Mouse (Mus musculus) liver, embryonic 15.5 days (tissue): ENCODE measurements around the gene Asb5. TPM values are rescaled to one million over a fixed set of nuclear protein-coding genes. Genes with fewer than 3 reads are reported as not detected.
"Not testable (repeated sequence)": the region's sequence is repeated elsewhere in the genome, so short reads cannot be mapped to it uniquely, and the experiment has no call there.

Experiments used
- ATAC-seq: fragments of 200-750 bp; cut with Nextera tagmentation; 2 replicates; pipeline ENCODE4 v1.8.0; 2017; ENCODE audit warnings: moderate number of reproducible peaks, mild to moderate bottlenecking, moderate library complexity; ENCODE audit not compliant: insufficient read depth
- H3K27ac ChIP-seq: fragments of 300-500 bp; sonication (generic); replicated peaks from 2 replicates; pipeline ENCODE4 v1.5.1; 2015; ENCODE audit warnings: mild to moderate bottlenecking, inconsistent platforms
- H3K27me3 ChIP-seq: fragments of 300-500 bp; sonication (generic); 2 replicates; pipeline ENCODE4 v1.6.1; 2015; ENCODE audit warnings: mild to moderate bottlenecking, inconsistent platforms
- H3K36me3 ChIP-seq: fragments of 300-500 bp; sonication (generic); replicated peaks from 2 replicates; pipeline ENCODE4 v1.6.1; 2015; ENCODE audit warnings: moderate library complexity, mild to moderate bottlenecking, inconsistent platforms
- H3K4me1 ChIP-seq: fragments of 300-500 bp; sonication (generic); replicated peaks from 2 replicates; pipeline ENCODE4 v1.6.1; 2015; ENCODE audit warnings: inconsistent platforms
- H3K4me2 ChIP-seq: fragments of 300-500 bp; sonication (generic); 2 replicates; pipeline ENCODE4 v1.6.1; 2015; ENCODE audit warnings: moderate library complexity, mild to moderate bottlenecking, inconsistent platforms
- H3K4me3 ChIP-seq: fragments of 300-500 bp; sonication (generic); replicated peaks from 2 replicates; pipeline ENCODE4 v1.5.1; 2015; ENCODE audit warnings: mild to moderate bottlenecking, inconsistent platforms
- H3K9ac ChIP-seq: fragments of 300-500 bp; sonication (generic); 2 replicates; pipeline ENCODE4 v1.6.1; 2015; ENCODE audit warnings: moderate library complexity, mild to moderate bottlenecking, inconsistent platforms
- H3K9me3 ChIP-seq: fragments of 300-500 bp; sonication (generic); replicated peaks from 2 replicates; pipeline ENCODE4 v1.6.1; 2016; ENCODE audit warnings: inconsistent platforms
- WGBS: fragments of 180-500 bp; shearing (Covaris S2); methylation state at CpG from one replicate; pipeline ENCODE4 v1.1.7; 2015; ENCODE audit warnings: mixed read lengths; ENCODE audit not compliant: insufficient replicate concordance; 5-methylcytosine and 5-hydroxymethylcytosine counted together
- polyA plus RNA-seq: library from polyadenylated mRNA; unstranded; fragments of >200 nt; fragmentation: Nextera tagmentation; extraction: Ambion mirVana; gene quantifications from 2 replicates; pipeline ENCODE4 v1.2.1, GENCODE M21; 2015

Asb5 gene
- polyA plus RNA-seq, 1 experiment from 2014 or later = 1.3 TPM

DNA sequence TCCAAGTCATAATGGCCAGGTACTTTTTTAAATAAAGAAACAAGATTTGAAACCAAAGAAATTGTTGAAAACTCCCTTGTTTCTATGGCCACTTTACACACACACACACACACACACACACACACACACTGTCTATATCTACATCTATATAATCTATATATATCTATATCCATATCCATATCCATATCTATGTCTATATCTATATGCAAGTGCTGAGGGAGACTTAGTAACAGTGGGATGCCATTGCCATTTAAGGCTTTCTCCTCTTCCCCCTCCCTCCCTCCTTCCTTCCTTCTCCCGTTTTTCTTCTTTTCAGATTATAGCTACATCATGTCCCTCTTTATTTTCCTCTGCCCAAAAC, 21.3 kb upstream of the Asb5 start:
- H3K4me3 ChIP-seq = no peak overlapping the region
- 21% methylated on average over 1 of the region's 1 CpGs for WGBS
- H3K4me2 ChIP-seq = no peak overlapping the region
- H3K27me3 ChIP-seq = no peaks in the 10 kb centered on the region
- H3K27ac ChIP-seq = no peak overlapping the region
- ATAC-seq = no peak
- no peaks in the 10 kb centered on the region for H3K9me3 ChIP-seq
- H3K9ac ChIP-seq = no peak overlapping the region
- H3K4me1 ChIP-seq = peaks cover 23% of the 10 kb centered on the region
- H3K36me3 ChIP-seq = no peaks in the 10 kb centered on the region

DNA sequence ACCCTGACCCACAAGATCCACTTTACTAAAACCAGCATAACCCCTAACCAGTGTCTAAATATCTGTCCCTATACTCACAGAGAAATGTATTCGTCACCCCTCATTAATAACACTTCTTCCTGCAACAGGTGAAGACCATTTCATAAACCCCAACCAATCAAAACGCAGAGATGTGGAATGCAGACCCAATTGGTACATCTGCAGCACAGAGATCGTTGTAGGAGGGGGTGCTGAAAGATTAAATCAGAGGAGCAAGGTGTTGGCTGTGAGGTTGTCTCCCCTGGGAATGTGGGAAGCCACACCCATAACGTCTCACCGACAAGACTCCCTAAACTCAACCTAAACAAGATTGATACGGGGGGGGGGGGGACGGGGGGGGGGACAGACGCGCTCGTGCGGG, 20.6 kb upstream of the Asb5 start:
- 0 out of 2 replicates have a peak, but pooled peaks have one; percentile 5 for ATAC-seq
- Histone ChIP-seq H3K36me3 (no peaks in the 10 kb centered on the region), H3K4me1 (peaks cover 23% of the 10 kb centered on the region), H3K9me3 (no peaks in the 10 kb centered on the region), H3K9ac (no peak overlapping the region), H3K4me2 (peak overlapping the region; percentile 59), H3K27ac (no peak overlapping the region), H3K4me3 (peak overlapping the region; percentile 28; the same call in 1 of the 2 replicates), H3K27me3 (no peaks in the 10 kb centered on the region)
- WGBS = 4% methylated on average over 10 of the region's 11 CpGs

DNA sequence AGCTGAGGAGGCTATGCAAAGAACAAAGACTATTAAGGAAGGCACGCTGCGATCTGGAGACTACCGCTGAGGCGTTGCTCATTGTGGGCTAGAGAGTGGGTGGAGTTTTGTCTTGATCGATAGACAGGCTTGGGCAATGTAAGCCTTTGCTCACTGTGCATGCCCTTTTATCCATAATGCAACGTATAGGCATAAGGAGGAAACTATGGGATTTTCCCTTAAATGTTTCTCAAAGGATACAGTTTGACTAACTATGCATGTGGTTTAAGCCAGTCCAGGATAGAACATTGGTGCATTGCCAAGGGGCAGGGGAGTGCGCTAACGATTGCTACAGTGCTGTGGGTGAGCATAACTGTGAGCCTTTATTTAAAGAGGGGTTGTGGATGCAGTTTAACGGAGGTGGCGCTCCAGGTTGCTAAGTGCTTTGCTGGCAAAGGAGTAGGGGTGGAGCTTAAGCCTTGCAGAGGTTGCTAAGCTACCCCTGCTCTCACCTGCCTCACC, 20.1 kb upstream of the Asb5 start:
- no peaks in the 10 kb centered on the region for H3K36me3 ChIP-seq
- 13% methylated on average over 10 of the region's 10 CpGs for WGBS
- H3K27ac ChIP-seq = no peak overlapping the region
- H3K4me3 ChIP-seq = peak overlapping the region; percentile 28; the same call in 1 of the 2 replicates
- no peaks in the 10 kb centered on the region for H3K9me3 ChIP-seq
- no peak overlapping the region for H3K9ac ChIP-seq
- peaks cover 23% of the 10 kb centered on the region for H3K4me1 ChIP-seq
- no peaks in the 10 kb centered on the region for H3K27me3 ChIP-seq
- H3K4me2 ChIP-seq = peak overlapping the region; percentile 59
- peak; percentile 57; the same call in 1 of the 2 replicates for ATAC-seq

DNA sequence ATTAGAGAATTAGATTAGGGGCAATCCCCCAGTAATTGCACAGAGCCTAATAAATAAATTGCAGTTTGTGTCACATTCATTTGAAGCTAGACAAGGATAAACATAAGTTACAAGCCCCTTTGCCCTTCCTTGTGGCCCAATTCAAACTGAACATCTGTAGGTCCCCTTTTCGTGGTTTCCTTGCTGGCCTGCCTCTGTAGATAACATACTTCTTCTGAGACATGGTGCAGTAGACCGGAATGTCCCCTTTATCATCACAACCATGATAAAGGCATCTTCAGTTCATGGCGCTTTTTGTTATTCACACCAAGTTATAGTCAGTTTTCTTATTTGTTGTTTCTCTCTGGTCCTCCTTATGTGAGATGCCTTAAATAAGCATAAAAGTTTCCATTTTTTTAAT, 17.6 kb upstream of the Asb5 start:
- H3K27me3 ChIP-seq = no peaks in the 10 kb centered on the region
- H3K27ac ChIP-seq = peak overlapping the region; percentile 19; the same call in 1 of the 2 replicates
- no peak overlapping the region for H3K9ac ChIP-seq
- no peaks in the 10 kb centered on the region for H3K36me3 ChIP-seq
- 0 out of 2 replicates have a peak overlapping the region, but pooled peaks have one; percentile 23 for H3K4me2 ChIP-seq
- no peak overlapping the region for H3K4me3 ChIP-seq
- ATAC-seq = peak; percentile 75
- no peaks in the 10 kb centered on the region for H3K9me3 ChIP-seq
- 18% methylated on average over 3 of the region's 3 CpGs for whole genome bisulfite sequencing
- H3K4me1 ChIP-seq = peaks cover 20% of the 10 kb centered on the region

DNA sequence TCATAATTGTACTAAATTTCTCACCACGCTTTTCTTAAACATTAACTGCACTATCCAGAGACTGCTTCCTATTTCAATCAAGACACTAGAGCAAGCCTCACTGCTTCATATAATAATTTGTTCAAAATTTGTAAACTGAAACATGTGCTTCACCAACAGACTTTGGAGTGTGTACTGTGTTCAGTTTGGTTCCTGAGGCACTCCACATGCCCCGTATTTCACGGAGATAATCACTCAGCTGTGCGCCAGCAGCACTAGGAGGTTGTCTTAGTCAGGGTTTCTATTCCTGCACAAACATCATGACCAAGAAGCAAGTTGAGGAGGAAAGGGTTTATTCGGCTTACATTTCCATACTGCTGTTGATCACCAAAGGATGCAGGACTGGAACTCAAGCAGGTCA, 17.2 kb upstream of the Asb5 start:
- H3K9me3 ChIP-seq, H3K9ac ChIP-seq, H3K27me3 ChIP-seq, H3K4me2 ChIP-seq, H3K4me3 ChIP-seq, H3K27ac ChIP-seq, H3K36me3 ChIP-seq: not testable (repeated sequence)
- WGBS = 21% methylated on average over 5 of the region's 5 CpGs
- ATAC-seq = peak; percentile 61
- peaks cover 20% of the 10 kb centered on the region for H3K4me1 ChIP-seq

DNA sequence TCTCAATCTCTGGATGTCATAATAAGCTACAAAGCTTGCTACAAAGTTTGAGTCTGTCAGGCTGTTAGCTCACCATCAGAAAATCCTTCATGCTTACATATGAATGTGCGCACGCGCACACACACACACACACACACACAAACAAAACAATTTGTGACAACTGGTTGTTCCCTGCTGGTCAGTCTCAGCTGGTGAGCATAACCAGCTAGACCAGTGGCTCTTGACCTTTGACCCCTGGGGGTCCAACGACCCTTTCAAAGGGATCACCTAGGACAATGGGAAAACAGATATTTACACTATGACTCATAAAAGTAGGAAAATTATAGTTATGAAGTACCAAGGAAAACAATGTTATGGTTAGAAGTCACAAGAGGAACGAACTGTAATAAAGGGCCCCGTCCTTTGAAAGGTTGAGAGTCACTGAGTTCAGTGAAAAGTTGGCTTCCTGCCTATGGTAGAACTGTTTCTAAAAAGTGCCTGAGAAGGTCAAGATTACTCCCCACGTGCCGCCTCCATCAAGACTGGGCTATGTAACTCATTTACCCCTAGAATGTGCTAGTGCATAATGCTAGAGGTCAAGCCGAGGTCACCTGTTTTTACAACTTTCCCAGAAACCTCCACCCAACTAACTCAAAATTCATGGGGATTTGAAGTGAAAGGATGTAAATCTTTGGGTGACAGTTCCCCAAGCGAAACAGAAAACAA, 10.5 kb upstream of the Asb5 start:
- Histone ChIP-seq H3K4me1 (peaks cover 14% of the 10 kb centered on the region; the same call in 1 of the 2 replicates), H3K9me3 (no peaks in the 10 kb centered on the region), H3K4me3 (no peak overlapping the region), H3K9ac (no peak overlapping the region), H3K4me2 (no peak overlapping the region), H3K27ac (no peak overlapping the region), H3K36me3 (peaks cover 25% of the 10 kb centered on the region), H3K27me3 (no peaks in the 10 kb centered on the region)
- no peak for ATAC-seq
- WGBS = 73% methylated on average over 10 of the region's 10 CpGs

DNA sequence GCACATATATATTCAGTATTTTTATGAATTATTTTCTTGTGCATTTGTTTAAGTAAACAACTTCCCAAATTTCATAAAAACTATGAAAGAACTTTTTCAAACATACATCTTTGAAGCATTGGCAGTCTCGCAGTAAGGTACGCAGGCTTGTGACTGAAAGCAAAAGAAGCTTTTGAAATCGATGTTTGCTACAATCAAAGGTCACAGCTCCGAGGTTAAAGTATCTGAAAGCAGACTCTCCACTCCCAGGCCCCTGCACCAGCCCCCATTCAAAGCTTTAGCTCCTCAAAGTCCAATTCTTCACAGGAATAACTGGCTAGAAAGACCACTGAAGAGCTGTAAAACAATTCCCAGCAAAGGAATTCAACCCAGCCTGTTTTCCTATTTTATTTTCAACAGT, 8.9 kb upstream of the Asb5 start:
- H3K27me3 ChIP-seq = no peaks in the 10 kb centered on the region
- no peak overlapping the region for H3K4me2 ChIP-seq
- no peaks in the 10 kb centered on the region for H3K9me3 ChIP-seq
- H3K4me3 ChIP-seq = no peak overlapping the region
- 67% methylated on average over 4 of the region's 4 CpGs for WGBS
- ATAC-seq = no peak
- peaks cover 34% of the 10 kb centered on the region for H3K36me3 ChIP-seq
- no peak overlapping the region for H3K9ac ChIP-seq
- H3K4me1 ChIP-seq = peaks cover 16% of the 10 kb centered on the region; the same call in 1 of the 2 replicates
- no peak overlapping the region for H3K27ac ChIP-seq

DNA sequence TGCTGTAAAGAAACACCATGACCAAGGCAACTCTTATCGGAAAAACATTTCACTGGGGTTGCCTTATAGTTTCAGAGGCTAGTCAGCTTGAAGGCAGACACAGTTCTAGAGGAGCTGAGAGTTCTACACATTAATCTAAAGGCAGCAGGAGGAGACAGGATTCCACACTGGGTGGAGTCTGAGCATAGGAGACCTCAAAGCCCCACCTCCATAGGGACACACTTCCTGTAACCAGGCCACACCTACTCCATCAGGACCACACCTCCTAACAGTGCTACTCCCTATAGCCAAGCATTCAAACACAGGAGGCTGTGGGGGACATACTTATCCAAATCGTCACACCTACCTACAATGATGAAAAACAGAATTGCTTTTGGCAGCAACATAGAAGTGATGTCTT, 3.8 kb upstream of the Asb5 start:
- Histone ChIP-seq H3K27me3 (no peaks in the 10 kb centered on the region), H3K36me3 (peaks cover 42% of the 10 kb centered on the region), H3K9me3 (no peaks in the 10 kb centered on the region), H3K4me1 (peaks cover 35% of the 10 kb centered on the region), H3K4me2 (no peak overlapping the region), H3K9ac (no peak overlapping the region), H3K4me3 (no peak overlapping the region), H3K27ac (no peak overlapping the region)
- WGBS = 70% methylated on average over 2 of the region's 2 CpGs
- ATAC-seq = peak; percentile 27; the same call in 1 of the 2 replicates

DNA sequence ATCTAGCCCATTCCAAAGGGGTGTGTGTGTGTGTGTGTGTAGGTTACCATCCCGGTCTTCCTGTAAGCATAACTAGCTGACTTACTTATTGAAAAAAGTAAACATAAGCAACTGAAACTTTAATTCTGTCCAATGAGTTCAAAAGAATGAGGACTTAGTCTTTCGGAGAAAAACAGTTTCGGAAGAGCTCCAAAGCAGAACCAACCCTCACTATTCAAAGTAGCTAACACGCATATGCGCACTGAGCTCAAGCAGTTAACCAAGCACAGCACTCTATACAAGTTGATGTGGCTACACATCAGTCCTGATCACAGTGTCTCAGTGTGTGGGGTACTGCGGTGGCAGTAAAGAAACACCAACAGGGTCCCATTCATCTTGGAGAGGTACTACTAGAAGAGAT, 2.7 kb upstream of the Asb5 start:
- Histone ChIP-seq H3K27me3 (no peaks in the 10 kb centered on the region), H3K4me1 (peaks cover 28% of the 10 kb centered on the region), H3K36me3 (peaks cover 37% of the 10 kb centered on the region), H3K9me3 (no peaks in the 10 kb centered on the region), H3K9ac (no peak overlapping the region), H3K4me3 (no peak overlapping the region), H3K27ac (no peak overlapping the region), H3K4me2 (no peak overlapping the region)
- WGBS = 89% methylated on average over 6 of the region's 6 CpGs
- no peak for ATAC-seq

DNA sequence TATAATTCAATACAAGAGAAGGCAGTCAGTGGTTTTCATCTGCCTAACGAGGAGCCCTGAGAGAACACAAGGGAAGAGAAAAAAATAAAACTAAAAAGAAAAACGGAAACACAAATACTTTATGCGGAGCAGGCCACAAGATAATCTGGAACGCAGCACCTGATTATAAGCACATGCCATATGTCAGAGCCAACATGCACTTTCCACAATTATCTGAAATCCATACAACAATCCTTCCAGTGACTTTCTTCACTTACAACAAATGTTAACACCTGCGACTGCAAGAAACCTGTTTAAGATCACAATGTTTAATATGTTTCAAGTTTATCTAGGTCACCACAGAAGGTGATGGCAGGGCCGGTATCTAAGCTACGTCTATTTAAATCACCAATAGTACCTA, 809 bp upstream of the Asb5 start:
- Histone ChIP-seq H3K4me3 (peak overlapping the region; percentile 90), H3K27ac (0 out of 2 replicates have a peak overlapping the region, but pooled peaks have one; percentile 29), H3K4me1 (peaks cover 28% of the 10 kb centered on the region), H3K27me3 (no peaks in the 10 kb centered on the region), H3K36me3 (peaks cover 21% of the 10 kb centered on the region), H3K4me2 (peak overlapping the region; percentile 89), H3K9ac (peak overlapping the region; percentile 80), H3K9me3 (no peaks in the 10 kb centered on the region)
- 22% methylated on average over 7 of the region's 7 CpGs for WGBS
- no peak for ATAC-seq

DNA sequence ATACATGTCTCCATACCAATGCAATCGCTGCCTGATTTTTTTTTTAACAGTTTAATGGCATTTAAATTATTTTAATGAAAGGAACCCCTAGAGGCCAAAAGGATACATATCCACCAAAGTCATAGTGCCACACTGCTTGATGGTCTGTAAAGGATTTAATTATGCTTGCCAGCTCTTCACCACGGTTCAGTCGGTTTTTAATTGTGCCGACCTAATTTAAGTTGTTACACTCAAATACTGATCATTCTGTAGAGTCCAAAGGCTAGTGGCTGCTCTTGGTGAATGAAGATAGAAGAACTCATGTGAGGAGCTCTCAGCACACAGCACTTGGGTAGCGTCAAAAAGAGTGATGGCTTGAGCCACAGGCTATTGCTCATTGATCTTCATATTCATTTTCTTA, 5.8 kb downstream of the Asb5 start:
- Histone ChIP-seq H3K9me3 (no peaks in the 10 kb centered on the region), H3K27me3 (no peaks in the 10 kb centered on the region), H3K27ac (no peak overlapping the region), H3K4me1 (peaks cover 5% of the 10 kb centered on the region; the same call in 1 of the 2 replicates), H3K36me3 (no peaks in the 10 kb centered on the region), H3K9ac (no peak overlapping the region), H3K4me3 (no peak overlapping the region), H3K4me2 (no peak overlapping the region)
- ATAC-seq = no peak
- 79% methylated on average over 5 of the region's 5 CpGs for WGBS
